8 mouse cellular contexts compared by ENCODE assay signal in genomic region chr2:179842610-179843389, GRCm38 (mm10).
DNase-seq lines count a peak whose midpoint lies in the region; ATAC-seq and TF ChIP-seq lines count a peak whose summit lies in the region.

No protein-coding gene starts in this region.

- peaks cover 29% of the 10 kb centered on the region for H3K4me1 ChIP-seq in forebrain, embryonic 12.5 days
- peaks cover 17% of the 10 kb centered on the region for H3K4me1 ChIP-seq in hindbrain, embryonic 16.5 days (ENCODE audit: control insufficient read depth, insufficient read depth, low read depth, low read length)
- H3K4me1 ChIP-seq in midbrain, embryonic 15.5 days = peaks cover 31% of the 10 kb centered on the region
- H3K4me1 ChIP-seq in thymus, adult 2 months (replicated peaks; ENCODE audit: control insufficient read depth, insufficient read depth, low read length) = no peaks in the 10 kb centered on the region

- DNase-seq in kidney, postnatal 10 days = peak; percentile 43
- no peak for DNase-seq in kidney, adult 8-10 months
- DNase-seq in gastrocnemius, postnatal 36 days = no peak
- DNase-seq in thymus, adult 2 months = no peak

- H3K36me3 ChIP-seq in forebrain, embryonic 12.5 days (replicated peaks) = no peaks in the 10 kb centered on the region
- H3K36me3 ChIP-seq in hindbrain, embryonic 16.5 days (ENCODE audit: control insufficient read depth, insufficient read depth, low read length) = no peaks in the 10 kb centered on the region
- H3K36me3 ChIP-seq in midbrain, embryonic 15.5 days (replicated peaks) = no peaks in the 10 kb centered on the region
- no peaks in the 10 kb centered on the region for H3K36me3 ChIP-seq in thymus, adult 2 months (ENCODE audit: control insufficient read depth, insufficient read depth, low read length)

- H3K4me2 ChIP-seq in forebrain, embryonic 12.5 days = no peak overlapping the region
- no peak overlapping the region for H3K4me2 ChIP-seq in hindbrain, embryonic 16.5 days (ENCODE audit: low read length)
- H3K4me2 ChIP-seq in midbrain, embryonic 15.5 days = no peak overlapping the region

- WGBS in forebrain, embryonic 12.5 days = 73% methylated on average over 12 of the region's 12 CpGs
- WGBS in hindbrain, embryonic 16.5 days = 59% methylated on average over 12 of the region's 12 CpGs
- WGBS in midbrain, embryonic 15.5 days = 59% methylated on average over 12 of the region's 12 CpGs
- WGBS in thymus, adult 2 months = 90% methylated on average over 12 of the region's 12 CpGs

- H3K9me3 ChIP-seq in forebrain, embryonic 12.5 days = no peaks in the 10 kb centered on the region
- H3K9me3 ChIP-seq in hindbrain, embryonic 16.5 days (ENCODE audit: control insufficient read depth, low read length) = no peaks in the 10 kb centered on the region
- H3K9me3 ChIP-seq in midbrain, embryonic 15.5 days = no peaks in the 10 kb centered on the region

- ATAC-seq in forebrain, embryonic 12.5 days (ENCODE audit: low FRiP score) = peak; percentile 55; the same call in 1 of the 2 replicates
- peak; percentile 78 for ATAC-seq in hindbrain, embryonic 16.5 days
- peak; percentile 43; the same call in 1 of the 2 replicates for ATAC-seq in midbrain, embryonic 15.5 days (replicated peaks)
- ATAC-seq in inflammation-experienced regulatory T-cells, adult 6 months = no peak

- peak overlapping the region; percentile 56; the same call in 1 of the 2 replicates for H3K27ac ChIP-seq in forebrain, embryonic 12.5 days
- peak overlapping the region; percentile 18; the same call in 1 of the 2 replicates for H3K27ac ChIP-seq in hindbrain, embryonic 16.5 days (ENCODE audit: low read depth, low read length)
- H3K27ac ChIP-seq in midbrain, embryonic 15.5 days = no peak overlapping the region
- H3K27ac ChIP-seq in thymus, adult 2 months (ENCODE audit: control insufficient read depth, insufficient read depth, low read length) = no peak overlapping the region

- no peak overlapping the region for H3K4me3 ChIP-seq in forebrain, embryonic 12.5 days (replicated peaks)
- no peak overlapping the region for H3K4me3 ChIP-seq in hindbrain, embryonic 16.5 days (ENCODE audit: low read length)
- no peak overlapping the region for H3K4me3 ChIP-seq in midbrain, embryonic 15.5 days
- no peak overlapping the region for H3K4me3 ChIP-seq in thymus, adult 2 months (ENCODE audit: control insufficient read depth, insufficient read depth, low read length)

- intact Hi-C loops in gastrocnemius, postnatal 36 days (cut with DNase I) = no loop called here

- H3K27me3 ChIP-seq in forebrain, embryonic 12.5 days = no peaks in the 10 kb centered on the region; the same call in 1 of the 2 replicates
- no peaks in the 10 kb centered on the region for H3K27me3 ChIP-seq in hindbrain, embryonic 16.5 days (replicated peaks; ENCODE audit: control insufficient read depth, insufficient read depth, low read length)
- no peaks in the 10 kb centered on the region for H3K27me3 ChIP-seq in midbrain, embryonic 15.5 days (replicated peaks)
- H3K27me3 ChIP-seq in thymus, adult 2 months (ENCODE audit: control insufficient read depth, insufficient read depth, low read length) = no peaks in the 10 kb centered on the region

- no peak for TF ChIP-seq CTCF in thymus, adult 2 months (IDR thresholded peaks at IDR 0.05; ENCODE audit: borderline replicate concordance, control insufficient read depth, extremely low read depth, insufficient read depth, low read length, poor library complexity)

- no peak overlapping the region for H3K9ac ChIP-seq in forebrain, embryonic 12.5 days
- no peak overlapping the region for H3K9ac ChIP-seq in hindbrain, embryonic 16.5 days (ENCODE audit: low read depth, low read length)
- H3K9ac ChIP-seq in midbrain, embryonic 15.5 days = no peak overlapping the region

- no peak for TF ChIP-seq POLR2A in thymus, adult 2 months (IDR thresholded peaks at IDR 0.05; ENCODE audit: control insufficient read depth, extremely low read depth, insufficient read depth, low read length, poor library complexity)

Comparison
In these comparisons a context has a peak if more than half of its experiments do, and no peak if none do; other contexts are left out.
1. H3K27ac ChIP-seq: peak in forebrain, embryonic 12.5 days (single experiment) and hindbrain, embryonic 16.5 days (single experiment); none in midbrain, embryonic 15.5 days (single experiment) and thymus, adult 2 months (single experiment).